Mouse (Mus musculus) stomach, embryonic 14.5 days (tissue): ENCODE measurements around the gene Marcksl1. TPM values are rescaled to one million over a fixed set of nuclear protein-coding genes. Genes with fewer than 3 reads are reported as not detected.
A peak's percentile ranks its signal among the peaks of the same experiment; 100 is the strongest.

ENCODE experiments used
- ATAC-seq: fragments of 200-750 bp; cut with Nextera tagmentation; 2 replicates; pipeline ENCODE4 v1.8.0; 2017; ENCODE audit warnings: low read depth, moderate TSS enrichment; ENCODE audit not compliant: insufficient number of reproducible peaks, insufficient read depth, low FRiP score
- H3K27ac ChIP-seq: fragments of 300-500 bp; sonication (generic); 2 replicates; pipeline ENCODE4 v1.5.1; 2014; ENCODE audit warnings: mild to moderate bottlenecking, low read length, moderate library complexity, mixed read lengths
- H3K27me3 ChIP-seq: fragments of 300-500 bp; sonication (generic); 2 replicates; pipeline ENCODE4 v1.6.1; 2014; ENCODE audit warnings: low read length, control low read depth, mixed read lengths; ENCODE audit not compliant: control insufficient read depth, insufficient read depth
- H3K36me3 ChIP-seq: fragments of 300-500 bp; sonication (generic); 2 replicates; pipeline ENCODE4 v1.6.1; 2014; ENCODE audit warnings: mild to moderate bottlenecking, control low read depth, low read length, moderate library complexity, mixed read lengths; ENCODE audit not compliant: control insufficient read depth, insufficient read depth
- H3K4me1 ChIP-seq: fragments of 300-500 bp; sonication (generic); 2 replicates; pipeline ENCODE4 v1.6.1; 2014; ENCODE audit warnings: low read length, control low read depth, mixed read lengths; ENCODE audit not compliant: control insufficient read depth, insufficient read depth
- H3K4me2 ChIP-seq: fragments of 300-500 bp; sonication (generic); replicated peaks from 2 replicates; pipeline ENCODE4 v1.6.1; 2014; ENCODE audit warnings: low read depth, low read length, control low read depth
- H3K4me3 ChIP-seq: fragments of 300-500 bp; sonication (generic); 2 replicates; pipeline ENCODE4 v1.5.1; 2014; ENCODE audit warnings: low read depth, low read length, control low read depth
- H3K9ac ChIP-seq: fragments of 300-500 bp; sonication (generic); replicated peaks from 2 replicates; pipeline ENCODE4 v1.6.1; 2014; ENCODE audit warnings: low read depth, mild to moderate bottlenecking, control low read depth, low read length, moderate library complexity, mixed read lengths
- H3K9me3 ChIP-seq: fragments of 300-500 bp; sonication (generic); 2 replicates; pipeline ENCODE4 v1.6.1; 2016; ENCODE audit warnings: low read depth, low read length, control low read depth; ENCODE audit not compliant: control insufficient read depth
- WGBS: fragments of 180-500 bp; shearing (Covaris S2); extraction: QIAGEN DNeasy Blood & Tissue Kit; methylation state at CpG from one replicate; pipeline ENCODE4 v1.1.7; 2014; 5-methylcytosine and 5-hydroxymethylcytosine counted together
- polyA plus RNA-seq: library from polyadenylated mRNA; unstranded; fragments of >200 nt; fragmentation: Nextera tagmentation; extraction: Ambion mirVana; gene quantifications from 2 replicates; pipeline ENCODE4 v1.2.1, GENCODE M21; 2014

The Marcksl1 gene
- 616 and 618 TPM in 2 replicates for polyA plus RNA-seq

DNA sequence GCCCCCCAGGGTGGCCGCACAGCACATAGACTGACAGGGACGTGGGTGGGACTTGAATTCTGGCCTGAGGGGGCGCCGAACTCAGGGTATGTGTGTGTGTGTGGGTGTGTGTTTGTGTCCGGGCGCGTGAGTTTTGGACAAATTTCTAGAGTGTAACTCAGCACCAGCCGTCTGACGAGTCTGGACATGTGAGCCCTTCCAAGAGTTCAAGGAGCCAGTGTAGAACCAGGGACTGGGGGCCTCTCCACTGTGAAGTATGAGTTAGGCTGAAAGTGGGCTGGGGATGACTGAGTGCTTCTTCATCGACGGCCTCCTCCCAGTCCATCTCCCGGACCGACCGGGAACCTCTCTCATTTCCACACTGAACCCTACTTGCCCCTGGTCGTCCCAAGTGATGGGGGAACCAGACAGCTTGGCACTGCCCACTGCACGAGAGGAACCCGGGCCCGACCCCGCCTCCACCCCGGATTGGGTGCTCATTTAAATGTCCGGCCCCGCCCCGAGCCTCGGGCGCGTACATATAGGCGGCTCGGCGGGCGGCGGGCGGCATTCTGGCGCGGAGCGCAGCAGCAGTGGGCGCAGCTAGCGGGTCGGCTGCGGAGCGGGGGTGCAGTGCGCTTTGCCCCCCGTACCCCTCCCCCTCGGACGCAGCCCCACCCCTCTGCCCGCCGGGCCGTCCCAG lies at the start of gene Marcksl1:
Gene Marcksl1 (plus strand): TSS at position 496 of the 682 bp plus-strand sequence.
- H3K27ac ChIP-seq: peak within 1 kb of the TSS; percentile 97
- H3K4me2 ChIP-seq: peak within 1 kb of the TSS; percentile 59
- H3K36me3 ChIP-seq: peaks cover 24% of the 10 kb centered on the region
- WGBS: 4% methylated on average over 47 of the region's 47 CpGs
- peaks cover 12% of the 10 kb centered on the region; the same call in 1 of the 2 replicates for H3K4me1 ChIP-seq
- no peaks in the 10 kb centered on the region for H3K9me3 ChIP-seq
- ATAC-seq: peak; percentile 86
- no peaks in the 10 kb centered on the region for H3K27me3 ChIP-seq
- H3K4me3 ChIP-seq: peak within 1 kb of the TSS; percentile 100
- peak within 1 kb of the TSS; percentile 100 for H3K9ac ChIP-seq

DNA sequence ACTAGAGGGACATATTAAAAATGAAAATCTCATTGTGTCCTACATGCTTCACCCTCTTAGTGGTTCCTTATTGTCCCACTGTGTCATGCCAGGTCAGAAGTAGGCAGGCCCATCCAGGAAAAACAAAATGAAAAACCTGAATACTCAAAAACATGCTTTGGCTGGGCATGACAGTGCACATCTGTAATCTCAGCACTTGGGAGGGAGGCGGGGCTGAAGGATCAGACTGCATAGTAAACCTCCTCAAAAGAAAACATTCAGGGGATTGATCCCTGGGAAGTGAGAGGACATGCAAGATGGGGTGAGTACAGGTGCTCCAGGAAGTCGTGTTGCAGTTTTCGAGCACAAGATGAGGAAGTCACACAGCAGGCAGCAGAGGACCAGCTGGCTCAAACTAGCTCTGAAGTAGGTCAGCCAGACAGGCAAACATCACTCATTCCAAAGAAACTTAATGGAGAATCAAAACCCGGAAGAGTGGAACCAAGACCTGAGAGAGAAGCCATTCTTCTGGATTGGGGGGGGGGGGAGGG lies 49.0 kb upstream of the Marcksl1 start:
- WGBS: 85% methylated on average over 4 of the region's 4 CpGs
- H3K36me3 ChIP-seq: peaks cover 34% of the 10 kb centered on the region
- H3K4me3 ChIP-seq: no peak overlapping the region
- H3K4me1 ChIP-seq: peaks cover 6% of the 10 kb centered on the region; the same call in 1 of the 2 replicates
- H3K4me2 ChIP-seq: no peak overlapping the region
- no peak overlapping the region for H3K9ac ChIP-seq
- H3K27ac ChIP-seq: no peak overlapping the region
- no peak for ATAC-seq
- no peaks in the 10 kb centered on the region for H3K9me3 ChIP-seq
- no peaks in the 10 kb centered on the region for H3K27me3 ChIP-seq

DNA sequence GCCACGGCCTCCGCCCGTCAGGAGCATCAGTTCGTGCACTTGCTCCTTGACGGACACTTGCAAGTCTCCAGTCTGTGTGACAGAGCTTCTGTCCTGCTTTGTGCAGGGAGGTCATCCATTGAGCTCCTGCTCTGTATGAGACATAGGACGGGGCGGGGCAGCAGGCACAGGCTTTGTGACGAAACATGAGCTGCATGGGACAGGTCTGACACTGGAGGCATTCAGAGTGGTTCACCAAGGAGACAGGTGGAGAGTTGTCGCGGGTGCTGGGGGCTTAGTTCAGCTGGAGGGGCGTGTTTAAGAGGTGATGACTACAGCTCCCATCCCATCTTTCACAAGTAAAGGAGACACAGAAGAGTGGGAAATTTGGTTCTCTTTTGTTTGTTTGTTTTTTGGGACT lies 37.3 kb upstream of the Marcksl1 start:
- H3K4me2 ChIP-seq: no peak overlapping the region
- no peak for ATAC-seq
- H3K9me3 ChIP-seq: no peaks in the 10 kb centered on the region
- no peak overlapping the region for H3K4me3 ChIP-seq
- no peak overlapping the region for H3K9ac ChIP-seq
- H3K4me1 ChIP-seq: no peaks in the 10 kb centered on the region
- no peaks in the 10 kb centered on the region for H3K27me3 ChIP-seq
- no peak overlapping the region for H3K27ac ChIP-seq
- WGBS: 90% methylated on average over 11 of the region's 11 CpGs
- H3K36me3 ChIP-seq: peaks cover 59% of the 10 kb centered on the region

DNA sequence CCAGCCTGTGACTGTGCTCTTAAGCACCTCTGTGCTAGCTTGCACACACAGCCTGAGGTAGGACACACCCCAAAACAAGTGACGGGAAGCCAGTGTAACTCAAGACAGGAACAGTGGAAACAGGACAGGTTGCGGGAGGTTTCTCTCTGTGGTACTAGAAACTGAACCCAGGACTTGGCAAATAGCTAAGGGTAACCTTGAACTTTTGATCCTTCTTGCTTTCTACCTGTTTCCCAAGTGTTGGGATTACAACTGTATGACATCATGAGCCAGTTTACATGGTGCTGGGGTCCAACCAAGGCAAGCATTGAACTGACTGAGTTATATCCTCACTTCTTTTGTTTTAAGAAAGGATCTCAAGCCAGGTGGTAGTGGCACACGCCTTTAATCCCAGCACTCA lies 33.5 kb upstream of the Marcksl1 start:
- H3K9ac ChIP-seq: no peak overlapping the region
- H3K4me3 ChIP-seq: no peak overlapping the region
- no peaks in the 10 kb centered on the region for H3K4me1 ChIP-seq
- H3K36me3 ChIP-seq: peaks cover 47% of the 10 kb centered on the region
- H3K27ac ChIP-seq: no peak overlapping the region
- 92% methylated on average over 3 of the region's 3 CpGs for WGBS
- H3K4me2 ChIP-seq: no peak overlapping the region
- ATAC-seq: no peak
- H3K9me3 ChIP-seq: no peaks in the 10 kb centered on the region
- H3K27me3 ChIP-seq: no peaks in the 10 kb centered on the region

DNA sequence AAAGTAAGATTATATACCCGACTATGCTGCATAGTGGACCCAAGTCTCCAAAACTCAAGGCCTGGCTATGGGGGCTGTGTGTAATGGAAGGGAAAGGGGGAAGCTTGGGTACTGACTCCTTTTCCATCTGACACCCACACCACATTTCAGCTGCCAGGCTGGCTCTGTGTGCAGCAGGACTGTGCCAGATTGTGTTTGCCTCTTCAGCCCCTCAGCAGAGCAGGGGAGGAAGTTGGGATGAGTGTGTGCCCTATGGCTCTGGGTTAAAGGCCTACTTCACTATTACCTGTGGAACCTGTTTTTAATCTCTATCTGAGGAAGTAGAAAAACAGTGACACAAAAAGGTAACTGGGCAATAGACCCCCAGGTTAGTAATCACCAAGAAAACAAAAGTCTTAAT lies 32.3 kb upstream of the Marcksl1 start:
- WGBS: 80% methylated on average over 1 of the region's 1 CpGs
- H3K4me3 ChIP-seq: no peak overlapping the region
- H3K4me1 ChIP-seq: no peaks in the 10 kb centered on the region
- H3K4me2 ChIP-seq: no peak overlapping the region
- no peak overlapping the region for H3K27ac ChIP-seq
- no peak for ATAC-seq
- H3K36me3 ChIP-seq: peaks cover 52% of the 10 kb centered on the region
- no peak overlapping the region for H3K9ac ChIP-seq
- no peaks in the 10 kb centered on the region for H3K9me3 ChIP-seq
- no peaks in the 10 kb centered on the region for H3K27me3 ChIP-seq

DNA sequence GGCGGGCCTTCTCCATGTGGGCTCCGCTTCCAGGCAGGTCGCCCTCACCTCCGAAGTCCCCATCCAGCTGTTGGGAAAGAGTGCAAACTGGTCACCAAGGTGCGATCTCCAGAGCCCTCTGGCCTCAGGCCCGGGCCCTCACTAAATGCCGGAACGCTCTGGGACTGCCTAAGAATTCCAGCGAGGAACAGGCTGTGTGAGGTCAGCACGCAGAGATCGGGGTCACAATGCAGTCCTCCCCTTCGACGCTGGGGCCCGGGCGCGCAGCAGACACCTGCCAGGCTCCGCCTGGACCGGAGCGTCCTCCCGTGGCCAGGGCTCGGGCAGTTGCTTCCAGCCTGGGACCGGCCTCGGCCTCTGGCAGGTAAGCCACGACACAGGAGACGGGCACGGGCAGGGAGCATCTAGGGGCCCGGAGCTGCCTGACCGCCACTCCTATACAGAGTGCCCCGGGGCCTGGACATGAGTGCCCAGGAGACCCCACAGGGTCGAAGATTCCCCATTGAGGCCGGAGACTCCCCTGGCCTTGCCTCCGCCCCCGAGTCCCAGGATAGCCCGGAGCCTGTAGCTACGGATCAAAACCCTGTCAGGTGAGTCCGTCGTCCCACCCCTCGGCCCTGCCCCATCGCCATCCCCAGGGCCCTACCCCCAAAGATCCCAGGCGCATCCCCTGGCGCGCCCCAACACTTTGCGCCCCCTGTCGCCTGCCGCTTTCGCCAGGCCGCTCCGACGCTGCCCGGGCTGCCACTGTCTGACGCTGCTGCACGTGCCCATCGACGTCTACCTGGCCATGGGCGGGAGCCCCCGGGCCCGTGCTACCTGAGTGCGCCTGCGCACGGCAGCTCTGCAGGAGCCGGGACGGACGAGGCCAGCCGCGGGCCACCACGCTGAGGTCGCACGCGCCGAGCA lies 22.2 kb upstream of the Marcksl1 start, which contains the start of the genes Tssk3 and Fam229a:
Gene Tssk3 (minus strand): TSS at position 51 of the 909 bp plus-strand sequence.
Gene Fam229a (plus strand): TSS at position 219 of the 909 bp plus-strand sequence.
- 0 out of 2 replicates have a peak, but pooled peaks cover 5% of the 10 kb centered on the region for H3K27me3 ChIP-seq
- ATAC-seq: peak; percentile 67; the same call in 1 of the 2 replicates
- H3K36me3 ChIP-seq: peaks cover 24% of the 10 kb centered on the region
- H3K4me2 ChIP-seq: peak within 1 kb of the TSS; percentile 53
- peaks cover 13% of the 10 kb centered on the region; the same call in 1 of the 2 replicates for H3K4me1 ChIP-seq
- 5% methylated on average over 70 of the region's 70 CpGs for WGBS
- H3K9ac ChIP-seq: peak within 1 kb of the TSS; percentile 21; the same call in 1 of the 2 replicates
- H3K4me3 ChIP-seq: peak within 1 kb of the TSS; percentile 28
- H3K27ac ChIP-seq: no peak within 1 kb of the TSS
- no peaks in the 10 kb centered on the region for H3K9me3 ChIP-seq

DNA sequence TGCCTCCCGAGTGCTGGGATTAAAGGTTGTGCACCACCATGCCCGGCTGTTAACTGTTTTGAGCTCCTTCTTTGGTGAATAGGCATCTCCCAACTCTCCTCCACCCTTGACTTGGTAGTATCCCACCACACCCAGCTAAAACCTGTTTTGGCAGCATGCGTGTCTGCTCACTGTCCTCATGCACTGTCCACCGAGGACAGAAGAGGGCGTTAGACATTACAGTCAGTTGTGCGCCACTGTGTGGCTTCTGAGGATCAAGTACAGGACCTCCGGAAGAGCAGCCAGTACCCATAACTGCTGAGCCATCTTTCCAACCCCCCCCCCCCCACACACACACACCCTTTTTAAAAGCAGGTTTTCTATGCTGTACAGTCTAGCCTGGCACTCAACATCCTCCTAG lies 18.7 kb upstream of the Marcksl1 start:
- H3K9me3 ChIP-seq: no peaks in the 10 kb centered on the region
- no peak overlapping the region for H3K4me2 ChIP-seq
- H3K9ac ChIP-seq: no peak overlapping the region
- H3K4me1 ChIP-seq: peaks cover 21% of the 10 kb centered on the region; the same call in 1 of the 2 replicates
- no peak for ATAC-seq
- WGBS: 71% methylated on average over 7 of the region's 7 CpGs
- 0 out of 2 replicates have a peak, but pooled peaks cover 5% of the 10 kb centered on the region for H3K27me3 ChIP-seq
- no peak overlapping the region for H3K4me3 ChIP-seq
- H3K36me3 ChIP-seq: no peaks in the 10 kb centered on the region
- H3K27ac ChIP-seq: no peak overlapping the region
